Mouse (Mus musculus) layer of hippocampus, adult 2 months (tissue): ENCODE measurements around the gene Syne3. TPM values are rescaled to one million over a fixed set of nuclear protein-coding genes. Genes with fewer than 3 reads are reported as not detected.

Experiments
- DNase-seq, 2 experiments: peaks; one replicate each; pipeline ENCODE4 v3.0.0; 2022; ENCODE audit warnings: low spot score in 2 of 2
- H3K27ac ChIP-seq: fragments of 200-600 bp; 2 replicates; pipeline ENCODE4 v1.8.1; 2022
- H3K4me3 ChIP-seq: fragments of 200-600 bp; 2 replicates; pipeline ENCODE4 v1.8.1; 2022; ENCODE audit warnings: mild to moderate bottlenecking
- CTCF ChIP-seq: fragments of 200-600 bp; conservative IDR thresholded peaks from 2 replicates; pipeline ENCODE4 v1.8.1; 2022; ENCODE audit warnings: antibody characterized with exemption, mild to moderate bottlenecking, moderate library complexity
- total RNA-seq, 2 experiments: library from RNA; stranded (reverse); gene quantifications; 2 replicates each; pipeline ENCODE4 v1.2.3; 2021

Syne3 gene
- total RNA-seq, 2 experiments from 2014 or later = 1.7 to 1.8 TPM

DNA sequence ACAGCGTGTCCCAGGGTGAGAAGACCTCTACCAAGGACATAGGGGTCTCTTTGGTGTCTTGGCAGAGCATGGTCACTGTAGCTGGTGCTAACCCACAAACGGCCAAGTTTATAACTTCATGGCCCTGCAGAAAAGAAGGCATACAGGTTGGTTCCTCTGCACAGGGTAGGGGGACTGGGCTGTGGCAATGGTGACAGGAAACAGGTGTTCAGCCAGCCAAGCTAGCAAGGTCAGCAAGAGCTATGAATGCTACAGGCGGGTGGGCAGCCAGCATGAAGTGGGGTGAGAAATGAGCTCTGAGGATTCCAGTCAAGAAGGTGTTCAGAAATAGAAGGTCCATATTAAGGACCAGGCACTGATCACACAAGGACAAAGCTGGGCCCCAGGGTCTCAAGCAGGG lies 96.6 kb downstream of the Syne3 start:
- DNase-seq = no peak
- H3K27ac ChIP-seq = peak overlapping the region; percentile 83
- H3K4me3 ChIP-seq = no peak overlapping the region
- no peak for TF ChIP-seq CTCF

DNA sequence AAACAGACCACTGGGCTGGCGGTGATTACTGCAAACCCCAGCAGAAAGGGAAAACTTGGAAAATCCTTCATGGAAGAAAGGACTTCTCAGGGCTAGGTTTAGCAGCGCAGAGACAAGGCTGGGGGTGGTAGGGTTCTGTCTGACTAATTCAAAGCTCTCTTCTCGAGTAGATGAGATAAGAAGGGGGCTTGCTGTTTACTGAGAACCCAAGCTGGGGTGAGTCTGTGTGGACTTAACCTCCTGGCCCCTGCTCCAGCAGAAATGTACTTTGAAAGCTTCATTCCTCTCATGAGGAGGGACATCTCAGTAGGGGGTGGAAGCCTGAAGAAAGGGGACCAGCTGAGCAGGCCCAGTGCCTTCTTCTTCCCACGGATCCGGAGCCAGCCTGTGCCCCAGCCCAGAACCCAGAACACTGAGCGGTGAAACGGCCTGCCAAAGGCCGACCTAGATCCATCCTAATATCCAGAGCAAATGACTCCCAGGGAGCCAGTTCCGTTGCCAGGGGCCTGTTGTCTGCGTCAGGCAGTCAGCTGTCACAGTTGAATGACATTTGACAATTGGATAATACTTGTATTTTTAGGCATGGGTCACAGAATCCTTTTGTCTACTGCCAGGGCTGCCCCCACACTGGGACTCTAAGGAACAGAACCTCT lies 97.2 kb downstream of the Syne3 start:
- peak overlapping the region; percentile 83 for H3K27ac ChIP-seq
- no peak overlapping the region for H3K4me3 ChIP-seq
- TF ChIP-seq CTCF = no peak
- DNase-seq = peak; percentile 55 to 83

GRCm38 (mm10) chr12:104909750-104910149 lies 99.9 kb downstream of the Syne3 start:
- H3K27ac ChIP-seq = no peak overlapping the region
- no peak for TF ChIP-seq CTCF
- no peak for DNase-seq
- H3K4me3 ChIP-seq = no peak overlapping the region

- H3K4me3 ChIP-seq = no peak overlapping the region
- no peak overlapping the region for H3K27ac ChIP-seq
- TF ChIP-seq CTCF = no peak
- DNase-seq = no peak
Observed at GRCm38 (mm10) chr12:104908986-104909385, 100.6 kb downstream of the Syne3 start.

DNA sequence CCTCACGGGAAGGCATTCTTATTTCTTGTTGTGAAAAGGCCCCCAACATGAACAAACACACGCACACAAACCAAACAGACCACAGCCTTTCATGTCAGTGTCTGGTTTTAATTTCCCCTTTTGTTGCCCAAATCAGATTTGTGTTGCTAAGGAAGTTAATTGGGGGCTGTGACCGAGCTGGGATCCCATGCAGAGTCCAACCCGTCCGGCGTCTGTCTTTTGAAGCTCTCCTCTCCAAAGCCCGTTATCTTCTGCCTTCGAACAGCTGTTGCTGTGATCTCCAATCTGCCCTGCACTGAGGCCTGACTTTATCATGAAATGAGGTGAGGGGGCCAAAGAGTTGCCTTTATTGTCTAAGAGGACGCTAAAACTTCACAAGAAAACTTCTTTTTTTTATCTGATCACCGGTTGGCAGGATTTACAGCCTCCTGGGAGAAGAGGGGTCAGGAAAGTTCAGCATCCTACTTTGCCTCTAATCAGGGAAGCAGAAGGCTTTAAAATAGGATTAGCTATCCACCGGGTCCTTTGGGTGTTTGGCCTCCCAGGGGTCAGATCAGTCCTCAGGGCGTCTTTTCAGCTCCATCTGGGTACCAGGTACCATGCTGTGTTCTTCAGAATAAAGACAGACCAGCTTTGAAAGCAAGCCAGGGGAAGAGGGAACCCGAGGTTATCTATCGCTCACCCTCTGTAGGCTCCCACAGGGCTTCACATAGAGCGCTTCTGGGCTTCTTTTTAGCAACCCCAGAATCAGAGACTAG lies 101.4 kb downstream of the Syne3 start:
- Histone ChIP-seq H3K27ac (no peak overlapping the region), H3K4me3 (no peak overlapping the region)
- no peak for TF ChIP-seq CTCF
- no peak for DNase-seq

DNA sequence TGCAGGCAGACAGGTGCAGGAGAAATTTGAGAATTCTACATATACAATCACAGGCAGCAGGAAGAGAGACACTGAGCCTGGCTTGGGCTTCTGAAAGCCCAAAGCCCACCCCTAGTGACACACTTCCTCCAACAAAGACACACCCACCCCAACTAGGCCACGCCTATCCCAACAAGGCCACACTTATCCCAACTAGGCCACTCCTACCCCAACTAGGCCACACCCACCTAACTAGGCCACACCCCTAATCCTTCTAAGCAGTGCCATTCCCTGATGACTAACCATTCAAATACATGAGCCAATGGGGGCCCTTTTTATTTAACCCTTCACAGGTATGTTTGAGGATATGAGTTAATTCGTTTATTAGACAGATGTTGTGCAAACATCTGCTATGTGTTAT lies 102.5 kb downstream of the Syne3 start:
- no peak overlapping the region for H3K4me3 ChIP-seq
- no peak overlapping the region for H3K27ac ChIP-seq
- DNase-seq = no peak
- TF ChIP-seq CTCF = no peak

GRCm38 (mm10) chr12:104904138-104904537 lies 105.5 kb downstream of the Syne3 start:
- Histone ChIP-seq H3K27ac (no peak overlapping the region), H3K4me3 (no peak overlapping the region)
- no peak for TF ChIP-seq CTCF
- DNase-seq = no peak

- Histone ChIP-seq H3K4me3 (no peak overlapping the region), H3K27ac (no peak overlapping the region; the same call in 1 of the 2 replicates)
- DNase-seq = no peak
- no peak for TF ChIP-seq CTCF
Observed at GRCm38 (mm10) chr12:104902392-104903053, 107.1 kb downstream of the Syne3 start.

DNA sequence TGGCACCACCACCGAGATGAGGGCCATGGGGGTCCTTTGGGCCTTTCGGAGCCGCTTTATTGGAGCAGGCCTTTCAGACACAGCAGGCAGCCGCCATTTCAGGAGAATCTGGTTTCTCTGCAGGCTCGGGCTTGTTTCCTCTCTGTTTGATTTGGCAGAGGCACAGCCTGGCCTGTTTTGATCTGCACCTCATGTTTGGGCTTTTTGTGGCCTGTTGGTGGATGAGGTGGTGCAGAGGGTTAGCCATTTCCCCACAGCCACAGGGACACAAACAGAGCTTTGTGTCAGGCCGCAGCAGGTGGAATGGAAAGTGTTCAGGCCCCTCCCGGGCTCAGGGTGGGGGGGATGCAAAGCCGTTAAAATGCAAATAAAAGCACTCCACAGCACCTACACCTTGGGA lies 108.3 kb downstream of the Syne3 start:
- Histone ChIP-seq H3K4me3 (no peak overlapping the region), H3K27ac (peak overlapping the region; percentile 54)
- TF ChIP-seq CTCF = no peak
- DNase-seq = no peak

- no peak overlapping the region for H3K27ac ChIP-seq
- TF ChIP-seq CTCF = no peak
- no peak for DNase-seq
- H3K4me3 ChIP-seq = no peak overlapping the region
Observed at GRCm38 (mm10) chr12:104899835-104900234, 109.8 kb downstream of the Syne3 start.

- no peak for TF ChIP-seq CTCF
- no peak overlapping the region for H3K4me3 ChIP-seq
- DNase-seq = no peak
- H3K27ac ChIP-seq = 0 out of 2 replicates have a peak overlapping the region, but pooled peaks have one; percentile 23
Observed at GRCm38 (mm10) chr12:104899161-104899560, 110.4 kb downstream of the Syne3 start.

GRCm38 (mm10) chr12:104898718-104899117 lies 110.9 kb downstream of the Syne3 start:
- Histone ChIP-seq H3K4me3 (no peak overlapping the region), H3K27ac (no peak overlapping the region; the same call in 1 of the 2 replicates)
- no peak for DNase-seq
- TF ChIP-seq CTCF = peak; percentile 65

GRCm38 (mm10) chr12:104897051-104897618 lies 112.5 kb downstream of the Syne3 start:
- TF ChIP-seq CTCF = no peak
- no peak for DNase-seq
- peak overlapping the region; percentile 85 for H3K27ac ChIP-seq

More at GRCm38 (mm10) chr12:104897051-104897618, 112.5 kb downstream of the Syne3 start:
- H3K4me3 ChIP-seq = no peak overlapping the region
